Mouse (Mus musculus) bone marrow macrophage, adult 2 months (primary cell): ENCODE measurements around the gene Map4k3.

Experiments used
- CTCF ChIP-seq: IDR thresholded peaks from 2 replicates; pipeline ENCODE4 v1.5.1; 2012; ENCODE audit warnings: low read depth, mild to moderate bottlenecking, low read length, moderate library complexity
- POLR2A ChIP-seq: IDR thresholded peaks from 2 replicates; pipeline ENCODE4 v1.6.1; 2012; ENCODE audit warnings: mild to moderate bottlenecking, low read depth, low read length, borderline replicate concordance

GRCm38 (mm10) chr17:80575008-80575407 lies 153.3 kb downstream of the Map4k3 start:
- no peak for TF ChIP-seq CTCF
- TF ChIP-seq POLR2A, result no peak
